Mouse (Mus musculus) gastrocnemius, adult 2 months (tissue): Measurements from ENCODE around the gene Slc17a4. TPM values are rescaled to one million over a fixed set of nuclear protein-coding genes. Genes with fewer than 3 reads are reported as not detected.

Source experiments
- DNase-seq: peaks from one replicate; pipeline ENCODE4 v3.0.0; 2022
- H3K27ac ChIP-seq: fragments of 200-600 bp; 2 replicates; pipeline ENCODE4 v1.8.1; 2022; ENCODE audit warnings: mild to moderate bottlenecking
- H3K4me3 ChIP-seq: fragments of 200-600 bp; 2 replicates; pipeline ENCODE4 v1.8.1; 2022; ENCODE audit warnings: mild to moderate bottlenecking, moderate library complexity
- CTCF ChIP-seq: fragments of 200-600 bp; IDR thresholded peaks from 2 replicates; pipeline ENCODE4 v1.8.1; 2022; ENCODE audit warnings: antibody characterized with exemption, mild to moderate bottlenecking, moderate library complexity
- intact Hi-C: fragments of 180-260 bp; cut with DNase I; formaldehyde crosslinking; loops from one replicate; pipeline ENCODE4 v1.15.1; 2025
- microRNA-seq: library from miRNA; unstranded; fragments of <30 nt; microRNA quantifications from one replicate; pipeline ENCODE4 v1.2.0, GENCODE M21; 2021
- total RNA-seq, 2 experiments: library from RNA; stranded (reverse); gene quantifications; 2 replicates each; pipeline ENCODE4 v1.2.3; 2021

Gene Slc17a4
- total RNA-seq, 2 experiments from 2014 or later = not detected

- Histone ChIP-seq H3K4me3 (no peak overlapping the region), H3K27ac (no peak overlapping the region)
- no peak for DNase-seq
- intact Hi-C loops = no loop called here
- TF ChIP-seq CTCF = no peak
Observed at GRCm38 (mm10) chr13:23879636-23880035, 35.2 kb downstream of the Slc17a4 start.

GRCm38 (mm10) chr13:23879106-23879505, 35.7 kb downstream of the Slc17a4 start:
- no peak for DNase-seq
- no peak for TF ChIP-seq CTCF
- Histone ChIP-seq H3K27ac (no peak overlapping the region), H3K4me3 (no peak overlapping the region)
- intact Hi-C loops = no loop called here

GRCm38 (mm10) chr13:23873141-23873540, 41.7 kb downstream of the Slc17a4 start:
- TF ChIP-seq CTCF = no peak
- Histone ChIP-seq H3K4me3 (no peak overlapping the region), H3K27ac (no peak overlapping the region)
- intact Hi-C loops = no loop called here
- DNase-seq = no peak

GRCm38 (mm10) chr13:23869996-23870395, 44.8 kb downstream of the Slc17a4 start:
- no peak for TF ChIP-seq CTCF
- Histone ChIP-seq H3K4me3 (no peak overlapping the region), H3K27ac (no peak overlapping the region)
- intact Hi-C loops = no loop called here
- no peak for DNase-seq

GRCm38 (mm10) chr13:23868790-23869533, 45.8 kb downstream of the Slc17a4 start:
- intact Hi-C loops = no loop called here
- DNase-seq = no peak
- H3K27ac ChIP-seq = no peak overlapping the region
- TF ChIP-seq CTCF = no peak
- no peak overlapping the region for H3K4me3 ChIP-seq

DNA sequence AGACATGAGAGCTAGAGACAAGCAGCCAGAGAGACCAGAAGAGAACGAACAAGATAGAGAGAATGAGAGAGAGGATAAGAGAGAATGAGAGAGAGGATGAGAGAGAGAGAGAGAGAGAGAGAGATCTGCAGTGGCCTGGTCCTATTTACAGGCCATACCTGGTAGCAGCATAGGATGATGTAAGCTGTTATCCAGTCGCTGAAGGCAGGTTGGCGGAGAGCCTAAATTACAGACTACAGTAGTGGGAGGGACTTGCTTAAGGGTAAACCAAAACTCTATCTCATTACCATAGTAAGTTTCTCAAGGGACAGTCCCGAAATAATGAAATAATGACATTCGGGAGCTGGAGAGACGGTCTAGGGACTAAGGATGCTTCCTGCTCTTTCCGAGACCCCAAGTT, 47.4 kb downstream of the Slc17a4 start, which contains the start of gene Slc17a1:
TSS of gene Slc17a1 (plus strand) at position 346 of the 400 bp plus-strand sequence.
- TF ChIP-seq CTCF = no peak
- DNase-seq = no peak
- intact Hi-C loops = no loop called here
- H3K27ac ChIP-seq = no peak within 1 kb of the TSS
- no peak within 1 kb of the TSS for H3K4me3 ChIP-seq

- intact Hi-C loops = no loop called here
- H3K4me3 ChIP-seq = no peak overlapping the region
- no peak for TF ChIP-seq CTCF
- DNase-seq = no peak
- no peak overlapping the region for H3K27ac ChIP-seq
Observed at GRCm38 (mm10) chr13:23867000-23867399, 47.8 kb downstream of the Slc17a4 start.

- no peak for DNase-seq
- Histone ChIP-seq H3K4me3 (no peak overlapping the region), H3K27ac (no peak overlapping the region)
- intact Hi-C loops = no loop called here
- no peak for TF ChIP-seq CTCF
Observed at GRCm38 (mm10) chr13:23866086-23866710, 48.6 kb downstream of the Slc17a4 start.

GRCm38 (mm10) chr13:23864711-23865110, 50.1 kb downstream of the Slc17a4 start:
- no peak for TF ChIP-seq CTCF
- H3K4me3 ChIP-seq = no peak overlapping the region
- H3K27ac ChIP-seq = no peak overlapping the region
- no peak for DNase-seq
- intact Hi-C loops = no loop called here

DNA sequence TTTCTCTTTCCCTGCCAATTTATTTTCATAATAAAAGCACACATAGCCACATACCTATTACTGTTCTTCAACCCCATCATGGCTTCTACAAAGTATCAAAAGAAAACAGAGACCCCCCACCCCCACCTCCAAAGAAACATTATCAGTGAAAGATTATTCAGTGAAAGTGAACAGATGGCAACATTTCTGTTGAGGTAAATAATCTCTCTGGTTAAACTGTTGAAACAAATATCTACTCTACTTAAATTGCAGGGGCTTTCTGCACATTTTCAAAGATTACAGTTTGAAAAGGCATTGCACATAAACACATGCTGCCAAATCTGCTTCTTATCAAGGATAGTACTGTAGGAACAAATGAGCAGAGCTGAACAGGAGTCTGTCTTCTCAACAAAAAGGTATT, 53.0 kb downstream of the Slc17a4 start:
- Histone ChIP-seq H3K4me3 (no peak overlapping the region), H3K27ac (no peak overlapping the region)
- TF ChIP-seq CTCF = no peak
- intact Hi-C loops = no loop called here
- no peak for DNase-seq

- intact Hi-C loops = no loop called here
- no peak for TF ChIP-seq CTCF
- H3K4me3 ChIP-seq = no peak overlapping the region
- no peak overlapping the region for H3K27ac ChIP-seq
- no peak for DNase-seq
Observed at GRCm38 (mm10) chr13:23856401-23856800, 58.4 kb downstream of the Slc17a4 start.

DNA sequence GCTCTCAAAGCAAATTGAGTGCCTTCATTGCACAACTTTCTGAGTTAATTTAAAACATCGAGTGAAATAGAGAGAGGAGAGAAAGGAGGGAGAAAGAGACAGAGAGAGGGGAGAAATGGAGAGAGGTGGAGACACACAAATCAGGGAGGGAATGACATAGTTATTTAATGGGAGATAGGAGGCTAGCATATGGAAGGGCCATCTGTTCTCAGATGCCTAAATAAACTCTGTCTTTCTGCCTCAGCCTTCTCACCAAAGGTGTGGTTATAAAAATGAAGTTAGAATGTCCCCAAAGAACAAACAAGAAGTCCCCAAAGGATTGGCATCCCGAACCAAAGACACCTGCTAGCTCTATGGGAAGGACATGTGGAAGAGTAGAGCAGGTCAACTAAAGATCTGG, 65.5 kb downstream of the Slc17a4 start:
- no peak for DNase-seq
- Histone ChIP-seq H3K4me3 (no peak overlapping the region), H3K27ac (no peak overlapping the region)
- TF ChIP-seq CTCF = no peak
- intact Hi-C loops = no loop called here

Small RNA genes lying within 50 kb of the gene (microRNA-seq; reads per million reads assigned to microRNA genes)
- gene Gm44344 = not detected

Other genes starting within 250 kb of the Slc17a4 start
- gene Hist1h2ac, start 231.1 kb downstream of the Slc17a4 start, total RNA-seq = under 1 TPM; 0.84 to 0.92 TPM
- gene Hist1h2bc, start 230.8 kb downstream of the Slc17a4 start, total RNA-seq = 10 to 100 TPM; 59.1 to 76.4 TPM
- gene Hist1h1t, start 219.2 kb downstream of the Slc17a4 start, total RNA-seq = not detected
- gene Hist1h4c, start 216.6 kb downstream of the Slc17a4 start, total RNA-seq = 10 to 100 TPM; 49.8 to 61.2 TPM
- 10 to 100 TPM; 16.0 to 18.7 TPM for gene Hfe, start 204.2 kb downstream of the Slc17a4 start, total RNA-seq
- gene Hist1h1c, start 176.2 kb downstream of the Slc17a4 start, total RNA-seq = 100 to 1,000 TPM; 135 to 164 TPM
- gene Hist1h3c, start 169.4 kb downstream of the Slc17a4 start, total RNA-seq = not detected
- gene Hist1h2bb, start 168.3 kb downstream of the Slc17a4 start, total RNA-seq = 1 to 10 TPM; 1.1 to 2.3 TPM
- 1 to 10 TPM in 1 of 2 experiments, not detected in 1; 1.9 TPM for gene Hist1h2ab, start 163.9 kb downstream of the Slc17a4 start, total RNA-seq
- 1 to 10 TPM; 1.6 to 1.8 TPM for gene Hist1h3b, start 162.7 kb downstream of the Slc17a4 start, total RNA-seq
- gene Hist1h4b, start 158.0 kb downstream of the Slc17a4 start, total RNA-seq = 1 to 10 TPM; 2.1 to 3.7 TPM
- gene Hist1h4a, start 153.8 kb downstream of the Slc17a4 start, total RNA-seq = 1 to 10 TPM in 1 of 2 experiments, under 1 TPM in 1; 0.61 to 1.4 TPM
- gene Hist1h3a, start 152.6 kb downstream of the Slc17a4 start, total RNA-seq = 1 to 10 TPM; 2.9 to 4.2 TPM
- 1 to 10 TPM; 1.2 to 1.5 TPM for gene Hist1h1a, start 151.3 kb downstream of the Slc17a4 start, total RNA-seq
- not detected for gene Trim38, start 145.1 kb downstream of the Slc17a4 start, total RNA-seq
- not detected for gene Slc17a2, start 108.0 kb downstream of the Slc17a4 start, total RNA-seq
- not detected for gene Slc17a3, start 75.6 kb downstream of the Slc17a4 start, total RNA-seq
- not detected for gene Slc17a1, start 47.3 kb downstream of the Slc17a4 start, total RNA-seq
- gene Hist1h2ba, start 19.1 kb upstream of the Slc17a4 start, total RNA-seq = not detected
- not detected for gene Hist1h2aa, start 19.5 kb upstream of the Slc17a4 start, total RNA-seq
- not detected for gene Scgn, start 76.2 kb upstream of the Slc17a4 start, total RNA-seq